Mouse (Mus musculus) spleen, postnatal 10 days (tissue): ENCODE results near the gene Cryab.
A peak's percentile ranks its signal among the peaks of the same experiment; 100 is the strongest.

Experiments
- DNase-seq, 2 experiments: peaks; one replicate each; pipeline ENCODE4 v3.0.0; 2021 to 2022; ENCODE audit warnings: low spot score in 2 of 2

The Cryab gene

DNA sequence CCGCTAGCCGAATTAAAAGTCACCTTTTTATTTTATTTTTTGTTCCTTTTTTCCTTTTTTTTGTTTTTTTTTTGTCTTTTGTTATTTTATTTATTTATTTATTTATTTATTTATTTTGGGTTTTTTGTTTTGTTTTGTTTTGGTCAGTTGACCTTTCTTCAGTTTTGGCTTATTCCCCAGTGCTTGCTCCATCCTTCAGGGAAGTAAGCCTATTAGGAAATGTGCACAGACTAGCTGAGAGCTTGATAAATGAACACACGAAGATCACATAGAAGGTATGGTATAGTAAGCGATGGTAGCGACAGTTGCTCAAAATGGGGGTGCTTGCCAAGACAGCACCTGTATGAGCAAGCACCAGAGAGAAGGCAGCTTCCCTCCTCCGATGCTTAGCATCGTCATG, 46.5 kb downstream of the Cryab start:
- no peak for DNase-seq

DNA sequence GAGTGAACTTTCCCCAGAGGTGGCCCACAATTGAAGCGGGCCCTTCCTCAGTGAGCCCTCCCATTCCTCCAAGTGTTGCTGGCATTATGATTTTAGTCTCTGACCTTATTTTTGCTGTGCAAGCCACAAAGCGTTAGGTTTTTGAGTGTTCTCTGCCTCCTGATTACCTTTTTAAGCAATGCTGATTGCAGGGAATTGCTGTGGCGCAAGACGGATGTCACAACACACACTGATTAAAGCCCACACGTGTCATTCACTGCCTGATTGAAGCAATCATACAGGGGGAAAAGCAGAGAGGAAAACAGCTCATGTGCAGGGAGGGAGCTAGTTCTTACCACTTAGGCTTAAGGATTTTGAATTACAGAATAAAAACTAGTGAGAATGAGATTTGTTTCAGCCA, 47.2 kb downstream of the Cryab start:
- no peak for DNase-seq

DNA sequence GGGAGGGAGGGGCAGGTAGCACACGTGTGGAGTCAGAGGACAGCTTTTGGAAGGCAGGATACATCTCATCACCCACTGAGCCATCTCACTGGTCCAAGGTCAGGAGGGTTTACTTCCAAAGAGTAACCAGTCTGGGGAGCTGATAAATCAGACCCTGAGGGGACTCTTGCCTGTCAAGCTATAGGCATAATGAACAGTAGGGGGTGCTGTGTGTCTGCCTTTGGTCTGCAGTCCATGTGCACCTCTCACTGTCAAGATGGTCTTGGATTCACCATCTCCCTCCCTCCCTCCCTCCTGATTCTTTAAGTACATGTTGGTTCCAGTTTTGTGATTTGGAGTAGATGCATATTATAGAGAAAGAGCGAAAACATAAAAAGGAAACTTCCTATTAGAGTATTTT, 49.9 kb downstream of the Cryab start:
- DNase-seq, result peak in 1 of 2 experiments; percentile 79

DNA sequence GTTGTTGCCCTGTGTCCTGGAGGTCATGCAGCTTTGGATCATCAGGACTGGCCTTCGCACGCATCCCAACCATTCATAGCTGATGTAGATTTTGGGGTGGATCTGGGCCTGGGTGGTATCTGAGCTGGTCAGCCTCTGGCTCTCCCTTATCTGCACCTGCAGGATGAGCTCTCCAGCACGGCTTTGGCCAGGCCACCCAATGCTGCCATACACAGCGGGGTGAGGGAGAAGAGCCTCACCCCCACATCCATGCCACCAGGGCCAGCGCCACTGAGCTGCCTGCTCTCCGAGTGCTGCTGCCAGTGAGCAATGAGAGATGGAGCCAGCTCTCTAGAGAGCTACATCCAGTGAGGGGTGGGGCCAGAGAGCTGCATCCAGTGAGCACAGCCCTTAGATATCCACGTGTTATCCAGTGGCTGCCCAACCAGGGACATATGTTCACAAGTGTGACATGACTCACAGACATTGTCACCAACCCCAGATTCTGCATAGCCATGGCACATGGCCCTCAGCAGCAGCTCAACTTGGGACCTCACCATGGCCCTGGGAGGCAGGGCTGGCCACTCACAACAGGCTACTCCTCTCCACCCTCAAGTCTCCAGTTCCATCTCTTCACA, 52.0 kb downstream of the Cryab start:
- peak; percentile 60 to 76 for DNase-seq
